Mouse (Mus musculus) forebrain, embryonic 14.5 days (tissue): ENCODE measurements at regions not wholly inside any gene's neighbourhood (a gene's known extent, or its start where the extent isn't known, plus 50 kb on each side); places are given as distances from the start of the nearest gene placed in this dataset.

Experiments
- ATAC-seq: fragments of 200-750 bp; cut with Nextera tagmentation; 2 replicates; pipeline ENCODE4 v1.8.0; 2017; ENCODE audit warnings: mild to moderate bottlenecking, moderate library complexity
- DNase-seq: peaks from one replicate; pipeline ENCODE4 v3.0.0-alpha.2; 2015; ENCODE audit warnings: low spot score
- H3K27ac ChIP-seq: fragments of 300-500 bp; sonication (generic); 2 replicates; pipeline ENCODE4 v1.5.1; 2014; ENCODE audit warnings: low read depth, mild to moderate bottlenecking, control low read depth, low read length, moderate library complexity
- H3K27me3 ChIP-seq: fragments of 300-500 bp; sonication (generic); replicated peaks from 2 replicates; pipeline ENCODE4 v1.6.1; 2014; ENCODE audit warnings: low read length, control low read depth, mixed read lengths; ENCODE audit not compliant: control insufficient read depth, insufficient read depth
- H3K36me3 ChIP-seq: fragments of 300-500 bp; sonication (generic); 2 replicates; pipeline ENCODE4 v1.6.1; 2014; ENCODE audit warnings: low read length, control low read depth; ENCODE audit not compliant: control insufficient read depth, insufficient read depth
- H3K4me1 ChIP-seq: fragments of 300-500 bp; sonication (generic); 2 replicates; pipeline ENCODE4 v1.6.1; 2014; ENCODE audit warnings: antibody characterized with exemption, low read length, control low read depth; ENCODE audit not compliant: control insufficient read depth, insufficient read depth
- H3K4me2 ChIP-seq: fragments of 300-500 bp; sonication (generic); 2 replicates; pipeline ENCODE4 v1.6.1; 2014; ENCODE audit warnings: mild to moderate bottlenecking, control low read depth, low read length
- H3K4me3 ChIP-seq: fragments of 300-500 bp; sonication (generic); 2 replicates; pipeline ENCODE4 v1.5.1; 2014; ENCODE audit warnings: low read depth, low read length, control low read depth
- H3K9ac ChIP-seq: fragments of 300-500 bp; sonication (generic); 2 replicates; pipeline ENCODE4 v1.6.1; 2014; ENCODE audit warnings: mild to moderate bottlenecking, low read length, control low read depth, moderate library complexity
- H3K9me3 ChIP-seq: fragments of 300-500 bp; sonication (generic); replicated peaks from 2 replicates; pipeline ENCODE4 v1.6.1; 2016; ENCODE audit warnings: low read length, control low read depth, mixed read lengths; ENCODE audit not compliant: control insufficient read depth
- WGBS: fragments of 180-500 bp; shearing (Covaris S2); extraction: QIAGEN DNeasy Blood & Tissue Kit; methylation state at CpG from one replicate; pipeline ENCODE4 v1.1.7; 2014; 5-methylcytosine and 5-hydroxymethylcytosine counted together

- DNase-seq: no peak
- ATAC-seq: no peak
- H3K27me3 ChIP-seq: no peaks in the 10 kb centered on the region
- H3K27ac ChIP-seq: no peak overlapping the region
- H3K9me3 ChIP-seq: no peaks in the 10 kb centered on the region
- H3K9ac ChIP-seq: no peak overlapping the region
- WGBS: 87% methylated on average over 5 of the region's 5 CpGs
- H3K4me2 ChIP-seq: no peak overlapping the region
- no peaks in the 10 kb centered on the region for H3K36me3 ChIP-seq
- H3K4me3 ChIP-seq: no peak overlapping the region
- no peaks in the 10 kb centered on the region for H3K4me1 ChIP-seq
Observed at GRCm38 (mm10) chr1:103762044-103762663, 1006.2 kb upstream of the Cdh20 start.

GRCm38 (mm10) chr1:103762745-103763144 is 1005.6 kb upstream of the Cdh20 start:
- no peaks in the 10 kb centered on the region for H3K27me3 ChIP-seq
- no peak overlapping the region for H3K27ac ChIP-seq
- no peaks in the 10 kb centered on the region for H3K36me3 ChIP-seq
- H3K9me3 ChIP-seq: no peaks in the 10 kb centered on the region
- H3K4me3 ChIP-seq: no peak overlapping the region
- H3K4me1 ChIP-seq: no peaks in the 10 kb centered on the region
- no peak overlapping the region for H3K4me2 ChIP-seq
- DNase-seq (peak; percentile 20), ATAC-seq (no peak)
- no peak overlapping the region for H3K9ac ChIP-seq
- 37% methylated on average over 3 of the region's 3 CpGs for WGBS

- 80% methylated on average over 2 of the region's 2 CpGs for WGBS
- DNase-seq (no peak), ATAC-seq (no peak)
- no peaks in the 10 kb centered on the region for H3K27me3 ChIP-seq
- H3K4me1 ChIP-seq: no peaks in the 10 kb centered on the region
- no peak overlapping the region for H3K27ac ChIP-seq
- H3K4me3 ChIP-seq: no peak overlapping the region
- H3K4me2 ChIP-seq: no peak overlapping the region
- no peaks in the 10 kb centered on the region for H3K36me3 ChIP-seq
- H3K9me3 ChIP-seq: no peaks in the 10 kb centered on the region
- no peak overlapping the region for H3K9ac ChIP-seq
Observed at GRCm38 (mm10) chr1:103767315-103767714, 1001.0 kb upstream of the Cdh20 start.

- Histone ChIP-seq H3K9ac (no peak overlapping the region), H3K27me3 (no peaks in the 10 kb centered on the region), H3K4me2 (no peak overlapping the region), H3K4me1 (no peaks in the 10 kb centered on the region), H3K36me3 (no peaks in the 10 kb centered on the region), H3K4me3 (no peak overlapping the region), H3K9me3 (no peaks in the 10 kb centered on the region), H3K27ac (no peak overlapping the region)
- ATAC-seq (no peak), DNase-seq (peak; percentile 62)
Observed at GRCm38 (mm10) chr1:103784692-103785091, 983.6 kb upstream of the Cdh20 start.

GRCm38 (mm10) chr1:103796337-103796736 is 972.0 kb upstream of the Cdh20 start:
- Histone ChIP-seq H3K27ac (no peak overlapping the region), H3K4me2 (no peak overlapping the region), H3K27me3 (no peaks in the 10 kb centered on the region), H3K9me3 (no peaks in the 10 kb centered on the region), H3K9ac (no peak overlapping the region), H3K4me1 (no peaks in the 10 kb centered on the region), H3K36me3 (no peaks in the 10 kb centered on the region), H3K4me3 (no peak overlapping the region)
- no peak for ATAC-seq
- peak; percentile 7 for DNase-seq

- ATAC-seq (peak; percentile 60), DNase-seq (peak; percentile 73)
- no peaks in the 10 kb centered on the region for H3K9me3 ChIP-seq
- no peak overlapping the region for H3K4me2 ChIP-seq
- no peak overlapping the region for H3K27ac ChIP-seq
- no peaks in the 10 kb centered on the region for H3K36me3 ChIP-seq
- no peak overlapping the region for H3K9ac ChIP-seq
- no peak overlapping the region for H3K4me3 ChIP-seq
- no peaks in the 10 kb centered on the region for H3K4me1 ChIP-seq
- H3K27me3 ChIP-seq: no peaks in the 10 kb centered on the region
Observed at GRCm38 (mm10) chr1:103799343-103799742, 969.0 kb upstream of the Cdh20 start.

- Histone ChIP-seq H3K4me3 (no peak overlapping the region), H3K9ac (no peak overlapping the region), H3K27me3 (no peaks in the 10 kb centered on the region), H3K4me2 (no peak overlapping the region), H3K36me3 (no peaks in the 10 kb centered on the region), H3K4me1 (no peaks in the 10 kb centered on the region), H3K27ac (no peak overlapping the region), H3K9me3 (no peaks in the 10 kb centered on the region)
- 25% methylated on average over 3 of the region's 3 CpGs for WGBS
- peak; percentile 42 for ATAC-seq
- DNase-seq: peak; percentile 59
Observed at GRCm38 (mm10) chr1:103817946-103818345, 950.4 kb upstream of the Cdh20 start.
